Mouse (Mus musculus): ENCODE measurements around the gene Cdkn2d. TPM values are rescaled to one million over a fixed set of nuclear protein-coding genes. Genes with fewer than 3 reads are reported as not detected.
A peak's percentile ranks its signal among the peaks of the same experiment; 100 is the strongest.
"Not testable (repeated sequence)": the region's sequence is repeated elsewhere in the genome, so short reads cannot be mapped to it uniquely, and the experiment has no call there.

Cdkn2d gene
- polyA plus RNA-seq, 1 experiment from 2014 or later: 87.1 TPM

GRCm38 (mm10) chr9:21331365-21332140, 40.3 kb upstream of the Cdkn2d start:
- Histone ChIP-seq H3K36me3 (ENCODE audit: control insufficient read depth, insufficient read depth, low read length) (no peaks in the 10 kb centered on the region), H3K4me3 (ENCODE audit: low read depth, low read length) (no peak overlapping the region), H3K4me1 (ENCODE audit: control insufficient read depth, insufficient read depth, low read length) (no peaks in the 10 kb centered on the region; the same call in 1 of the 2 replicates), H3K4me2 (ENCODE audit: low read depth) (no peak overlapping the region), H3K27ac (ENCODE audit: low read depth, low read length) (no peak overlapping the region), H3K9ac (ENCODE audit: low read length) (no peak overlapping the region), H3K27me3 (ENCODE audit: control insufficient read depth, insufficient read depth, low read length) (no peaks in the 10 kb centered on the region), H3K9me3 (ENCODE audit: control insufficient read depth, low read length) (no peaks in the 10 kb centered on the region)
- WGBS: 87% methylated on average over 12 of the region's 12 CpGs
- DNase-seq (ENCODE audit: low spot score): no peak
- ATAC-seq (ENCODE audit: insufficient read depth, low FRiP score, low TSS enrichment): no peak

- Histone ChIP-seq H3K27ac (ENCODE audit: low read depth, low read length) (no peak overlapping the region), H3K27me3 (ENCODE audit: control insufficient read depth, insufficient read depth, low read length) (no peaks in the 10 kb centered on the region), H3K4me1 (ENCODE audit: control insufficient read depth, insufficient read depth, low read length) (no peaks in the 10 kb centered on the region; the same call in 1 of the 2 replicates), H3K36me3 (ENCODE audit: control insufficient read depth, insufficient read depth, low read length) (no peaks in the 10 kb centered on the region), H3K9me3 (ENCODE audit: control insufficient read depth, low read length) (no peaks in the 10 kb centered on the region), H3K4me2 (ENCODE audit: low read depth) (no peak overlapping the region), H3K9ac (ENCODE audit: low read length) (no peak overlapping the region), H3K4me3 (ENCODE audit: low read depth, low read length) (no peak overlapping the region)
- 91% methylated on average over 10 of the region's 10 CpGs for WGBS
- ATAC-seq (ENCODE audit: insufficient read depth, low FRiP score, low TSS enrichment): no peak
- DNase-seq (ENCODE audit: low spot score): no peak
Observed at GRCm38 (mm10) chr9:21329699-21330289, 38.6 kb upstream of the Cdkn2d start.

- Histone ChIP-seq H3K4me2 (ENCODE audit: low read depth) (no peak overlapping the region), H3K9ac (ENCODE audit: low read length) (no peak overlapping the region), H3K4me1 (ENCODE audit: control insufficient read depth, insufficient read depth, low read length) (no peaks in the 10 kb centered on the region; the same call in 1 of the 2 replicates), H3K27me3 (ENCODE audit: control insufficient read depth, insufficient read depth, low read length) (no peaks in the 10 kb centered on the region), H3K27ac (ENCODE audit: low read depth, low read length) (no peak overlapping the region), H3K4me3 (ENCODE audit: low read depth, low read length) (no peak overlapping the region), H3K9me3 (ENCODE audit: control insufficient read depth, low read length) (no peaks in the 10 kb centered on the region), H3K36me3 (ENCODE audit: control insufficient read depth, insufficient read depth, low read length) (no peaks in the 10 kb centered on the region)
- ATAC-seq (ENCODE audit: insufficient read depth, low FRiP score, low TSS enrichment) (no peak), DNase-seq (ENCODE audit: low spot score) (no peak)
- WGBS: 69% methylated on average over 3 of the region's 5 CpGs
Observed at GRCm38 (mm10) chr9:21329041-21329440, 37.8 kb upstream of the Cdkn2d start.

GRCm38 (mm10) chr9:21328041-21328440, 36.8 kb upstream of the Cdkn2d start:
- no peak for ATAC-seq (ENCODE audit: insufficient read depth, low FRiP score, low TSS enrichment)
- WGBS: 77% methylated on average over 3 of the region's 3 CpGs
- H3K9me3 ChIP-seq (ENCODE audit: control insufficient read depth, low read length): no peaks in the 10 kb centered on the region
- H3K4me1 ChIP-seq (ENCODE audit: control insufficient read depth, insufficient read depth, low read length): no peaks in the 10 kb centered on the region; the same call in 1 of the 2 replicates
- H3K4me2 ChIP-seq (ENCODE audit: low read depth): no peak overlapping the region
- H3K27ac ChIP-seq (ENCODE audit: low read depth, low read length): no peak overlapping the region
- no peaks in the 10 kb centered on the region for H3K27me3 ChIP-seq (ENCODE audit: control insufficient read depth, insufficient read depth, low read length)
- DNase-seq (ENCODE audit: low spot score): no peak
- no peaks in the 10 kb centered on the region for H3K36me3 ChIP-seq (ENCODE audit: control insufficient read depth, insufficient read depth, low read length)
- H3K4me3 ChIP-seq (ENCODE audit: low read depth, low read length): no peak overlapping the region
- H3K9ac ChIP-seq (ENCODE audit: low read length): no peak overlapping the region

- DNase-seq (ENCODE audit: low spot score) (no peak), ATAC-seq (ENCODE audit: insufficient read depth, low FRiP score, low TSS enrichment) (no peak)
- no peak overlapping the region for H3K4me3 ChIP-seq (ENCODE audit: low read depth, low read length)
- H3K27me3 ChIP-seq (ENCODE audit: control insufficient read depth, insufficient read depth, low read length): no peaks in the 10 kb centered on the region
- no peaks in the 10 kb centered on the region; the same call in 1 of the 2 replicates for H3K4me1 ChIP-seq (ENCODE audit: control insufficient read depth, insufficient read depth, low read length)
- no peaks in the 10 kb centered on the region for H3K9me3 ChIP-seq (ENCODE audit: control insufficient read depth, low read length)
- H3K36me3 ChIP-seq (ENCODE audit: control insufficient read depth, insufficient read depth, low read length): no peaks in the 10 kb centered on the region
- H3K9ac ChIP-seq (ENCODE audit: low read length): no peak overlapping the region
- H3K27ac ChIP-seq (ENCODE audit: low read depth, low read length): no peak overlapping the region
- H3K4me2 ChIP-seq (ENCODE audit: low read depth): no peak overlapping the region
- WGBS: 71% methylated on average over 3 of the region's 3 CpGs
Observed at GRCm38 (mm10) chr9:21327569-21327968, 36.4 kb upstream of the Cdkn2d start.

GRCm38 (mm10) chr9:21324269-21324668, 33.1 kb upstream of the Cdkn2d start:
- Histone ChIP-seq H3K9me3 (ENCODE audit: control insufficient read depth, low read length) (no peaks in the 10 kb centered on the region), H3K4me3 (ENCODE audit: low read depth, low read length) (no peak overlapping the region), H3K36me3 (ENCODE audit: control insufficient read depth, insufficient read depth, low read length) (no peaks in the 10 kb centered on the region), H3K27ac (ENCODE audit: low read depth, low read length) (no peak overlapping the region), H3K9ac (ENCODE audit: low read length) (no peak overlapping the region), H3K27me3 (ENCODE audit: control insufficient read depth, insufficient read depth, low read length) (no peaks in the 10 kb centered on the region), H3K4me2 (ENCODE audit: low read depth) (no peak overlapping the region), H3K4me1 (ENCODE audit: control insufficient read depth, insufficient read depth, low read length) (peaks cover 12% of the 10 kb centered on the region; the same call in 1 of the 2 replicates)
- ATAC-seq (ENCODE audit: insufficient read depth, low FRiP score, low TSS enrichment) (no peak), DNase-seq (ENCODE audit: low spot score) (no peak)
- whole genome bisulfite sequencing: 96% methylated on average over 11 of the region's 11 CpGs

GRCm38 (mm10) chr9:21322917-21323297, 31.7 kb upstream of the Cdkn2d start:
- H3K27ac ChIP-seq (ENCODE audit: low read depth, low read length); H3K27me3 ChIP-seq (ENCODE audit: control insufficient read depth, insufficient read depth, low read length); H3K9ac ChIP-seq (ENCODE audit: low read length); H3K4me3 ChIP-seq (ENCODE audit: low read depth, low read length); ATAC-seq (ENCODE audit: insufficient read depth, low FRiP score, low TSS enrichment); H3K9me3 ChIP-seq (ENCODE audit: control insufficient read depth, low read length); DNase-seq (ENCODE audit: low spot score); H3K36me3 ChIP-seq (ENCODE audit: control insufficient read depth, insufficient read depth, low read length); H3K4me2 ChIP-seq (ENCODE audit: low read depth): not testable (repeated sequence)
- 89% methylated on average over 8 of the region's 8 CpGs for WGBS
- H3K4me1 ChIP-seq (ENCODE audit: control insufficient read depth, insufficient read depth, low read length): peaks cover 12% of the 10 kb centered on the region; the same call in 1 of the 2 replicates

- Histone ChIP-seq H3K9ac (ENCODE audit: low read length) (no peak overlapping the region), H3K27me3 (ENCODE audit: control insufficient read depth, insufficient read depth, low read length) (no peaks in the 10 kb centered on the region), H3K36me3 (ENCODE audit: control insufficient read depth, insufficient read depth, low read length) (no peaks in the 10 kb centered on the region), H3K4me1 (ENCODE audit: control insufficient read depth, insufficient read depth, low read length) (peaks cover 12% of the 10 kb centered on the region; the same call in 1 of the 2 replicates), H3K9me3 (ENCODE audit: control insufficient read depth, low read length) (no peaks in the 10 kb centered on the region), H3K4me3 (ENCODE audit: low read depth, low read length) (no peak overlapping the region; the same call in 1 of the 2 replicates), H3K27ac (ENCODE audit: low read depth, low read length) (no peak overlapping the region), H3K4me2 (ENCODE audit: low read depth) (peak overlapping the region; percentile 94; the same call in 1 of the 2 replicates)
- ATAC-seq (ENCODE audit: insufficient read depth, low FRiP score, low TSS enrichment) (no peak), DNase-seq (ENCODE audit: low spot score) (no peak)
- WGBS: 90% methylated on average over 19 of the region's 19 CpGs
Observed at GRCm38 (mm10) chr9:21322211-21322916, 31.2 kb upstream of the Cdkn2d start.

Measured in neural tube, embryonic 11.5 days (tissue).